Mouse (Mus musculus): ENCODE measurements around the gene Eya2.
A peak's percentile ranks its signal among the peaks of the same experiment; 100 is the strongest.

The Eya2 gene

GRCm38 (mm10) chr2:165719382-165719781 is 124.5 kb downstream of the Eya2 start:
- no peak for DNase-seq

- no peak for DNase-seq
These were observed 127.1 kb downstream of the Eya2 start for GRCm38 (mm10) chr2:165721941-165722340.

GRCm38 (mm10) chr2:165732552-165733238 is 137.9 kb downstream of the Eya2 start:
- no peak for DNase-seq

GRCm38 (mm10) chr2:165733701-165734100 is 138.9 kb downstream of the Eya2 start:
- DNase-seq = peak; percentile 11

GRCm38 (mm10) chr2:165736297-165736696 is 141.5 kb downstream of the Eya2 start:
- DNase-seq = no peak

- DNase-seq = no peak
These were observed 145.5 kb downstream of the Eya2 start for GRCm38 (mm10) chr2:165740381-165740780.

GRCm38 (mm10) chr2:165740982-165741381 is 146.2 kb downstream of the Eya2 start:
- no peak for DNase-seq

- DNase-seq = no peak
These were observed 146.8 kb downstream of the Eya2 start for GRCm38 (mm10) chr2:165741526-165742050.

- no peak for DNase-seq
These were observed 147.5 kb downstream of the Eya2 start for GRCm38 (mm10) chr2:165742210-165742786.

GRCm38 (mm10) chr2:165745306-165746098 is 150.7 kb downstream of the Eya2 start:
- no peak for DNase-seq

- no peak for DNase-seq
These were observed 153.1 kb downstream of the Eya2 start for GRCm38 (mm10) chr2:165747975-165748374.

- DNase-seq = no peak
These were observed 153.6 kb downstream of the Eya2 start for GRCm38 (mm10) chr2:165748426-165748825.

- no peak for DNase-seq
These were observed 156.2 kb downstream of the Eya2 start for GRCm38 (mm10) chr2:165751068-165751467.

- no peak for DNase-seq
These were observed 157.9 kb downstream of the Eya2 start for GRCm38 (mm10) chr2:165752704-165753103.

- DNase-seq = no peak
These were observed 163.0 kb downstream of the Eya2 start for GRCm38 (mm10) chr2:165757799-165758198.

GRCm38 (mm10) chr2:165758534-165758933 is 163.7 kb downstream of the Eya2 start:
- no peak for DNase-seq

GRCm38 (mm10) chr2:165759421-165759985 is 164.7 kb downstream of the Eya2 start:
- no peak for DNase-seq

- no peak for DNase-seq
These were observed 174.1 kb downstream of the Eya2 start for GRCm38 (mm10) chr2:165768805-165769358.

- no peak for DNase-seq
These were observed 174.6 kb downstream of the Eya2 start for GRCm38 (mm10) chr2:165769375-165769948.

GRCm38 (mm10) chr2:165778927-165779326 is 184.1 kb downstream of the Eya2 start:
- DNase-seq = peak; percentile 70

GRCm38 (mm10) chr2:165782324-165782723 is 187.5 kb downstream of the Eya2 start:
- DNase-seq = peak; percentile 68

GRCm38 (mm10) chr2:165785312-165786036 is 190.6 kb downstream of the Eya2 start:
- DNase-seq = no peak
